Mouse (Mus musculus) embryonic facial prominence, embryonic 12.5 days (tissue): ENCODE data around the gene Eif1. TPM values are rescaled to one million over a fixed set of nuclear protein-coding genes. Genes with fewer than 3 reads are reported as not detected.
A peak's percentile ranks its signal among the peaks of the same experiment; 100 is the strongest.
"Not testable (repeated sequence)": the region's sequence is repeated elsewhere in the genome, so short reads cannot be mapped to it uniquely, and the experiment has no call there.

Source experiments
- ATAC-seq: fragments of 200-750 bp; cut with Nextera tagmentation; 2 replicates; pipeline ENCODE4 v1.8.0; 2017; ENCODE audit not compliant: insufficient number of reproducible peaks, insufficient read depth, low FRiP score, low TSS enrichment
- H3K27ac ChIP-seq: fragments of 300-500 bp; sonication (generic); 2 replicates; pipeline ENCODE4 v1.5.1; 2016; ENCODE audit warnings: mild to moderate bottlenecking
- H3K27me3 ChIP-seq: fragments of 300-500 bp; sonication (generic); 2 replicates; pipeline ENCODE4 v1.6.1; 2016; ENCODE audit warnings: mild to moderate bottlenecking, moderate library complexity
- H3K36me3 ChIP-seq: fragments of 300-500 bp; sonication (generic); 2 replicates; pipeline ENCODE4 v1.6.1; 2016; ENCODE audit warnings: mild to moderate bottlenecking
- H3K4me1 ChIP-seq: fragments of 300-500 bp; sonication (generic); 2 replicates; pipeline ENCODE4 v1.6.1; 2016
- H3K4me2 ChIP-seq: fragments of 300-500 bp; sonication (generic); replicated peaks from 2 replicates; pipeline ENCODE4 v1.6.1; 2016; ENCODE audit warnings: mild to moderate bottlenecking, moderate library complexity
- H3K4me3 ChIP-seq: fragments of 300-500 bp; sonication (generic); 2 replicates; pipeline ENCODE4 v1.5.1; 2016; ENCODE audit warnings: mild to moderate bottlenecking
- H3K9ac ChIP-seq: fragments of 300-500 bp; sonication (generic); 2 replicates; pipeline ENCODE4 v1.6.1; 2016; ENCODE audit warnings: mild to moderate bottlenecking, moderate library complexity
- H3K9me3 ChIP-seq: fragments of 300-500 bp; sonication (generic); 2 replicates; pipeline ENCODE4 v1.6.1; 2016; ENCODE audit warnings: mild to moderate bottlenecking, moderate library complexity
- WGBS: fragments of 180-500 bp; shearing (Covaris S2); methylation state at CpG from one replicate; pipeline ENCODE4 v1.1.7; 2016; 5-methylcytosine and 5-hydroxymethylcytosine counted together
- polyA plus RNA-seq: library from polyadenylated mRNA; unstranded; fragments of >200 nt; fragmentation: Nextera tagmentation; extraction: Ambion mirVana; gene quantifications from 2 replicates; pipeline ENCODE4 v1.2.1, GENCODE M21; 2016

Eif1 gene
- polyA plus RNA-seq, 1 experiment from 2014 or later = 1,519 TPM

DNA sequence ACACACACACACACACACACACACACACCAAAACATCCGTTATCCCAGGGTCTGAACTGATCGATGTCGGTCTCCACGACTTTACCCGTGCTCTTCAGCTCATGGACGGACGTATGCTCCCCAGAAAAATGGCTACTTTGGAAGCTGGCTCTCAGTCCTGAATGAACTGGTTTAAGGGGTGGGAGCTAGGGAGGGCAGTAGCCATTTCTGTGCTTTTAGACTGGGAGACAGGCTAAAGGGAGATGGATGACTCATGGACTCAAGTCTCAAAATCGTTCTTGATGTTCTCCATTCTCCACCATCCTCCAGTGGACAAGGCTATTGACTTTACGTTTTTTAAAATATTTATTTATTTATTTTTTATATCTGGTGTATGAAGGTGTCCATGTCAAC is 37.1 kb downstream of the Eif1 start:
- Histone ChIP-seq H3K27ac (no peak overlapping the region), H3K4me3 (peak overlapping the region; percentile 56), H3K9me3 (no peaks in the 10 kb centered on the region), H3K4me1 (peaks cover 15% of the 10 kb centered on the region; the same call in 1 of the 2 replicates), H3K4me2 (peak overlapping the region; percentile 97), H3K27me3 (peaks cover 62% of the 10 kb centered on the region), H3K9ac (no peak overlapping the region), H3K36me3 (no peaks in the 10 kb centered on the region)
- no peak for ATAC-seq
- WGBS = 19% methylated on average over 9 of the region's 9 CpGs

GRCm38 (mm10) chr11:100357408-100357807 is 37.7 kb downstream of the Eif1 start:
- Histone ChIP-seq H3K9ac (no peak overlapping the region), H3K4me2 (no peak overlapping the region), H3K36me3 (no peaks in the 10 kb centered on the region), H3K9me3 (no peaks in the 10 kb centered on the region), H3K4me3 (no peak overlapping the region), H3K27me3 (peaks cover 62% of the 10 kb centered on the region), H3K27ac (no peak overlapping the region), H3K4me1 (peaks cover 9% of the 10 kb centered on the region; the same call in 1 of the 2 replicates)
- WGBS = 56% methylated on average over 5 of the region's 5 CpGs
- no peak for ATAC-seq

DNA sequence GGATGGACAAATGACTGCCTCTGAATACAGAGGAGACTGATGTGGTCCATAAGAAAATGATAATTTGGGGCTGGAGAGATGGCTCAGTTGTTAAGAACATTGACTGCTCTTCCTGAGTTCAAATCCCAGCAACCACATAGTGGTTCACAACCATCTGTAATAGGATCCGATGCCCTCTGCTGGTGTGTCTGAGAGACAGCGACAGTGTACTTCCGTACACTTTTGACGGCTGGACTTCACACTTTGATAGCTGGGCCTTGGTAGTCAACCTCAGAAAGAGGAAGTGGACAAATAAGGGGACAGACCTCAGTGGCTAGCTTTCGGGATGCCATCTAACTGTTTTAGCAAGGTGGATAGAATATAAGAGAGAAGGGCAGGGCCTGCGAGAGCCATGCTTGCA is 40.5 kb downstream of the Eif1 start:
- Histone ChIP-seq H3K4me3 (no peak overlapping the region), H3K9ac (no peak overlapping the region), H3K36me3 (no peaks in the 10 kb centered on the region), H3K9me3 (no peaks in the 10 kb centered on the region), H3K27ac (no peak overlapping the region), H3K4me1 (peaks cover 4% of the 10 kb centered on the region; the same call in 1 of the 2 replicates), H3K27me3 (peaks cover 38% of the 10 kb centered on the region), H3K4me2 (no peak overlapping the region)
- 82% methylated on average over 6 of the region's 6 CpGs for WGBS
- no peak for ATAC-seq

DNA sequence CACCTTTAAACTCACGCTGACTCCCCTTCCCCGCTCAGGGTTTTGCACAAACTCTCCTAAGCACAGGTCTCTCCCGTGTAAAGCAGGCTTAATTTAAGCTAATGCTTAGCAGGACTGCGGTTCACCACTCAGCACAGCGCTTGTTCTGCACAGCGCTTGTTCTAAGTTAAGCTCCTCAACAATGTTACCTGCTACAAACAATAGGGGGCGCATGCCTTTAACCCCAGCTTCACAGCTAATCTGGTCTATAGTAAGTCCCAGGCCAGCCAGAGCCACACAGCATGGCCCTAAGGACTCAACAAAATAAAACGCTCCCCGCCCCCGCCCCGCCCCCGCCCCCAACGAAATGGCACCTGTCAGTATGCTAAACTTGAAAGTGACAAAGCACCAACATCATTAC is 41.4 kb downstream of the Eif1 start:
- H3K36me3 ChIP-seq, H3K9ac ChIP-seq, ATAC-seq, H3K4me3 ChIP-seq, H3K4me1 ChIP-seq, H3K4me2 ChIP-seq, H3K9me3 ChIP-seq, H3K27ac ChIP-seq: not testable (repeated sequence)
- H3K27me3 ChIP-seq = peaks cover 30% of the 10 kb centered on the region
- no CpG with 5 or more reads among the region's 13 CpGs for WGBS

GRCm38 (mm10) chr11:100362209-100362978 is 42.7 kb downstream of the Eif1 start:
- Histone ChIP-seq H3K9me3 (no peaks in the 10 kb centered on the region), H3K4me2 (no peak overlapping the region), H3K27ac (no peak overlapping the region), H3K4me1 (no peaks in the 10 kb centered on the region), H3K27me3 (peaks cover 18% of the 10 kb centered on the region), H3K36me3 (no peaks in the 10 kb centered on the region), H3K9ac (no peak overlapping the region), H3K4me3 (no peak overlapping the region)
- 15% methylated on average over 8 of the region's 8 CpGs for WGBS
- ATAC-seq = 0 out of 2 replicates have a peak, but pooled peaks have one; percentile 25

DNA sequence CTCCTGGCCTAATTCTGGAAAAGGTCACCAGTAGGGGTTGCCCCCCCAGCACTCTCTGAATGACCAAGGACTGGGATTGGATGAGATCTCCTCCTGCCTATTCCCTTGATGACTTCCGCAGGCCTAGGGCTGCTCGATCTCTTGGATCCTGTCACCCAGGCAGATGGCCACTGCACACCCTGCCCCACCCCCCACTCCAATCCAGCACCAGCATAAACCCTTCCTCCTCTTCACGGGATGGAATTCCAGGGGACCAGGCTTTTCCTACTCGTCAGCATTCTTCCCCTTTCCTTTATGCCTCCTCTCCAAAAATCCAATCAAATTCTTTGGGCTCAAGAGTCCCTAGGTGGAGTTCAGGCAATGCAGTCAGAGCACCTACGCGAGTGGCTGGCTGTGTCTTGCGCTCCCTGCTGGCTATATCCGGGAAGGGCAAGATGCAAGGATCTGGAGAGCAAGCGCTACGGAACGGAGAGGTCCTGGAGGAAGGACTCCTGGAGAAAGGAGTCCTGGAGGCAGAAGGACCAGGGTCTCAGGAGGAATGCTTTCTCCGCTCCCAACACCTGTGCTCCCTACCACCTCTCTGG is 43.4 kb downstream of the Eif1 start:
- Histone ChIP-seq H3K4me2 (no peak overlapping the region; the same call in 1 of the 2 replicates), H3K27me3 (peaks cover 14% of the 10 kb centered on the region), H3K36me3 (no peaks in the 10 kb centered on the region), H3K9ac (no peak overlapping the region), H3K4me1 (no peaks in the 10 kb centered on the region), H3K4me3 (no peak overlapping the region), H3K9me3 (no peaks in the 10 kb centered on the region), H3K27ac (no peak overlapping the region)
- WGBS = 20% methylated on average over 12 of the region's 12 CpGs
- ATAC-seq = no peak

DNA sequence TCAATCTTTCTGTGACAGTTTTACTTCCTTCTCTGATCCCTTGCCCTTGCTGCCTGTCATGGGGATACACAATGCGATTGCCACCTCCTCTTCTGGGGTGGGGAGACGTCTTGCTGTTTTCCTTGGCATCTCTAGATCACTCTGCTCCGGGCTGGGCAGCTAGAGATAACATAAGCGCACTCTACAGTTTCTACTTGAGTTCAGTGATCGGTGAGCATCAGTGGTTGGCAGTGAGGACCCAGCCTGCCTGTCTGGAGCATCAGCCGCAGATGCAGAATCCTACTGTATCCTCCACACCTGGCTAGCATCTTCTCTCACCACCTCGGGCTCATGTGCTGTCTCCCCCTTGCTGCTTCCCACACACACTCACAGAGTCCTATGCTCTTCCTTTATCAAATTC is 49.5 kb downstream of the Eif1 start:
- Histone ChIP-seq H3K4me3 (no peak overlapping the region), H3K27me3 (no peaks in the 10 kb centered on the region), H3K36me3 (peaks cover 39% of the 10 kb centered on the region), H3K9ac (no peak overlapping the region), H3K9me3 (no peaks in the 10 kb centered on the region), H3K27ac (no peak overlapping the region), H3K4me2 (no peak overlapping the region), H3K4me1 (no peaks in the 10 kb centered on the region)
- WGBS = 83% methylated on average over 7 of the region's 7 CpGs
- ATAC-seq = no peak

- Histone ChIP-seq H3K27me3 (no peaks in the 10 kb centered on the region), H3K4me1 (no peaks in the 10 kb centered on the region), H3K27ac (no peak overlapping the region), H3K36me3 (peaks cover 42% of the 10 kb centered on the region), H3K4me3 (no peak overlapping the region), H3K9me3 (no peaks in the 10 kb centered on the region), H3K9ac (no peak overlapping the region), H3K4me2 (no peak overlapping the region)
- WGBS = 73% methylated on average over 8 of the region's 8 CpGs
- ATAC-seq = no peak
Observed at GRCm38 (mm10) chr11:100369822-100370221, 50.1 kb downstream of the Eif1 start.

Other genes with a start within 250 kb of the Eif1 start
- not detected in 2 replicates for gene Krt32, start 231.7 kb upstream of the Eif1 start, polyA plus RNA-seq
- gene Krt35, start 223.6 kb upstream of the Eif1 start, polyA plus RNA-seq = not detected in 2 replicates
- 0.09 TPM in 1 of 2 replicates, not detected in the other for gene Krt36, start 214.3 kb upstream of the Eif1 start, polyA plus RNA-seq
- gene Krt13, start 198.3 kb upstream of the Eif1 start, polyA plus RNA-seq = not detected in 2 replicates
- gene Krt15, start 184.0 kb upstream of the Eif1 start, polyA plus RNA-seq = 73.4 and 93.1 TPM in 2 replicates
- 17.6 and 19.9 TPM in 2 replicates for gene Krt19, start 171.2 kb upstream of the Eif1 start, polyA plus RNA-seq
- gene Krt9, start 126.6 kb upstream of the Eif1 start, polyA plus RNA-seq = not detected in 2 replicates
- gene Krt14, start 112.3 kb upstream of the Eif1 start, polyA plus RNA-seq = 110 and 120 TPM in 2 replicates
- not detected in 2 replicates for gene Krt16, start 71.0 kb upstream of the Eif1 start, polyA plus RNA-seq
- gene Krt17, start 58.9 kb upstream of the Eif1 start, polyA plus RNA-seq = 8.1 and 12.4 TPM in 2 replicates
- gene Krt42, start 50.0 kb upstream of the Eif1 start, polyA plus RNA-seq = not detected in 2 replicates
- not detected in 2 replicates for gene Gast, start 14.5 kb downstream of the Eif1 start, polyA plus RNA-seq
- 10.6 and 13.4 TPM in 2 replicates for gene Hap1, start 36.2 kb downstream of the Eif1 start, polyA plus RNA-seq
- gene Jup, start 77.9 kb downstream of the Eif1 start, polyA plus RNA-seq = 70.6 and 74.0 TPM in 2 replicates
- gene P3h4, start 95.0 kb downstream of the Eif1 start, polyA plus RNA-seq = 51.4 and 55.3 TPM in 2 replicates
- 109 and 113 TPM in 2 replicates for gene Fkbp10, start 95.8 kb downstream of the Eif1 start, polyA plus RNA-seq
- gene Nt5c3b, start 121.9 kb downstream of the Eif1 start, polyA plus RNA-seq = 165 and 173 TPM in 2 replicates
- gene Klhl10, start 122.0 kb downstream of the Eif1 start, polyA plus RNA-seq = 1.3 TPM in 2 replicates
- gene Klhl11, start 152.9 kb downstream of the Eif1 start, polyA plus RNA-seq = 12.7 and 13.4 TPM in 2 replicates
- 201 and 203 TPM in 2 replicates for gene Acly, start 208.1 kb downstream of the Eif1 start, polyA plus RNA-seq
- gene Ttc25, start 225.7 kb downstream of the Eif1 start, polyA plus RNA-seq = 0.73 and 1.8 TPM in 2 replicates